In genomic region chr11:80080826-80081728, GRCm38 (mm10) we compare ENCODE assay signal across 7 mouse cellular contexts. TPM values are rescaled to one million over a fixed set of nuclear protein-coding genes. Genes with fewer than 3 reads are reported as not detected.
DNase-seq lines count a peak whose midpoint lies in the region; ATAC-seq lines count a peak whose summit lies in the region.

Gene Crlf3 (minus strand): TSS chr11:80080991.

- no peaks in the 10 kb centered on the region for H3K9me3 ChIP-seq in embryonic facial prominence, embryonic 10.5 days
- H3K9me3 ChIP-seq in limb, embryonic 11.5 days (ENCODE audit: control insufficient read depth, low read length), result no peaks in the 10 kb centered on the region
- H3K9me3 ChIP-seq in midbrain, embryonic 14.5 days (ENCODE audit: control insufficient read depth, low read length), result no peaks in the 10 kb centered on the region

- peak; percentile 98 for DNase-seq in adrenal gland, postnatal 10 days
- peak; percentile 98 for DNase-seq in embryonic facial prominence, embryonic 10.5 days (ENCODE audit: low spot score)
- DNase-seq in heart, adult 11 months, result peak; percentile 100
- DNase-seq in kidney, adult 18-20 months, result peak; percentile 95
- peak; percentile 97 for DNase-seq in limb, embryonic 11.5 days (ENCODE audit: low spot score)
- peak; percentile 95 for DNase-seq in midbrain, embryonic 14.5 days
- DNase-seq in spleen, adult 18-20 months, result peak; percentile 92 to 96

- ATAC-seq in limb, embryonic 11.5 days (ENCODE audit: insufficient number of reproducible peaks, low FRiP score, low TSS enrichment, low read depth), result peak; percentile 95
- peak; percentile 92 for ATAC-seq in midbrain, embryonic 14.5 days (ENCODE audit: low FRiP score, low TSS enrichment)

- H3K4me3 ChIP-seq in embryonic facial prominence, embryonic 10.5 days, result peak within 1 kb of the TSS; percentile 97
- peak within 1 kb of the TSS; percentile 84 for H3K4me3 ChIP-seq in limb, embryonic 11.5 days (ENCODE audit: low read depth, low read length)
- H3K4me3 ChIP-seq in midbrain, embryonic 14.5 days (replicated peaks; ENCODE audit: low read depth, low read length), result peak within 1 kb of the TSS; percentile 88

- H3K4me1 ChIP-seq in embryonic facial prominence, embryonic 10.5 days, result peaks cover 27% of the 10 kb centered on the region
- peaks cover 9% of the 10 kb centered on the region; the same call in 1 of the 2 replicates for H3K4me1 ChIP-seq in limb, embryonic 11.5 days (ENCODE audit: control insufficient read depth, insufficient read depth, low read length)
- peaks cover 12% of the 10 kb centered on the region; the same call in 1 of the 2 replicates for H3K4me1 ChIP-seq in midbrain, embryonic 14.5 days (ENCODE audit: control insufficient read depth, insufficient read depth, low read length)

- H3K27ac ChIP-seq in embryonic facial prominence, embryonic 10.5 days (replicated peaks), result peak within 1 kb of the TSS; percentile 99
- peak within 1 kb of the TSS; percentile 93 for H3K27ac ChIP-seq in limb, embryonic 11.5 days (replicated peaks; ENCODE audit: low read depth, low read length)
- H3K27ac ChIP-seq in midbrain, embryonic 14.5 days (replicated peaks; ENCODE audit: low read depth, low read length), result peak within 1 kb of the TSS; percentile 74

- WGBS in embryonic facial prominence, embryonic 10.5 days, result 10% methylated on average over 55 of the region's 55 CpGs
- 9% methylated on average over 55 of the region's 55 CpGs for WGBS in limb, embryonic 11.5 days
- 6% methylated on average over 54 of the region's 55 CpGs for WGBS in midbrain, embryonic 14.5 days

- H3K27me3 ChIP-seq in embryonic facial prominence, embryonic 10.5 days (replicated peaks; ENCODE audit: low read depth, poor library complexity, severe bottlenecking), result no peaks in the 10 kb centered on the region
- no peaks in the 10 kb centered on the region for H3K27me3 ChIP-seq in limb, embryonic 11.5 days (ENCODE audit: control insufficient read depth, insufficient read depth, low read length)
- H3K27me3 ChIP-seq in midbrain, embryonic 14.5 days (ENCODE audit: control insufficient read depth, insufficient read depth, low read length), result no peaks in the 10 kb centered on the region

- H3K9ac ChIP-seq in limb, embryonic 11.5 days (ENCODE audit: low read length), result peak within 1 kb of the TSS; percentile 98
- peak within 1 kb of the TSS; percentile 85 for H3K9ac ChIP-seq in midbrain, embryonic 14.5 days (replicated peaks; ENCODE audit: low read length)

- H3K4me2 ChIP-seq in limb, embryonic 11.5 days (ENCODE audit: low read depth, severe bottlenecking), result peak within 1 kb of the TSS; percentile 64
- peak within 1 kb of the TSS; percentile 60 for H3K4me2 ChIP-seq in midbrain, embryonic 14.5 days (ENCODE audit: low read length)

- peaks cover 11% of the 10 kb centered on the region for H3K36me3 ChIP-seq in embryonic facial prominence, embryonic 10.5 days (replicated peaks)
- H3K36me3 ChIP-seq in limb, embryonic 11.5 days (ENCODE audit: control insufficient read depth, insufficient read depth, low read length), result no peaks in the 10 kb centered on the region
- no peaks in the 10 kb centered on the region for H3K36me3 ChIP-seq in midbrain, embryonic 14.5 days (ENCODE audit: control insufficient read depth, insufficient read depth, low read length)

RNA-seq across cellular contexts. Expression of gene Crlf3, which starts in this region (rescaled TPM):
- 10 to 100 TPM; 22.0 to 26.6 TPM for total RNA-seq in adrenal gland, postnatal 10 days (2021)
- polyA plus RNA-seq in embryonic facial prominence, embryonic 10.5 days (2016; fragmentation: Nextera tagmentation; extraction: Ambion mirVana), result 47.8 and 49.6 TPM in 2 replicates
- 52.8 and 62.3 TPM in 2 replicates for polyA plus RNA-seq in limb, embryonic 11.5 days (2014; fragmentation: Nextera tagmentation; extraction: Ambion mirVana)
- polyA plus RNA-seq in midbrain, embryonic 14.5 days (2014; fragmentation: Nextera tagmentation; extraction: Ambion mirVana), result 9.2 and 12.7 TPM in 2 replicates

Comparison
In these comparisons a context has a peak if more than half of its experiments do, and no peak if none do; other contexts are left out.
1. Peak in every context shown above with its lines: DNase-seq, ATAC-seq, H3K4me3 ChIP-seq and H3K27ac ChIP-seq.